Mouse (Mus musculus): ENCODE measurements around the gene Zfp580.

DNA sequence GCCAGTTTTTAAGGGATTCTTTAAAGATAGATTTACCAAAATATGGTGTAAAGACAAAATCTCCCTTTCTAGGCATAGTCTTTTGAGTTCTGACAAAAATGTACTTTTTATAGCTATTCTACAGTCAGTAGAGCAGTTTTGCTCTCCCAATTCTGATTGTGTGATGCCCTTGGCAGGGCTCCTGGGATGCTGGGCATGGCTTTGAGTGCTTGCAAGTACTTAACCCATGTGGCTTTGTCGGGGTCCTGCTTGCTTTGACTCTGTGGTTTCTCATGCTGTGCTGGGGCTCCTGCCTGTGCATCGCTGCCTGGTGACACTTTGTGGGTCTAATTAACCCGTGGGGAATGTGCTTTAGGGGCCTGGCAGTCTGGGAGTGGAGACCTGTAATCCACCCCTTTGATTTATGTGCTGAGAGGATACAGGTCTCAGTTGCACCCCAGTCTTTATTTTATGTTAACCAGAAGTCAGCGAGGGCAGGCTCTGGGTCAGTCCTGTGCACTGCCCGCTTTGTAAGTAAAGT is 35.6 kb downstream of the Zfp580 start:
- no peak for TF ChIP-seq ZNF384 (IDR thresholded peaks at IDR 0.05; ENCODE audit: low read depth, low read length)
- no peak for TF ChIP-seq HCFC1 (IDR thresholded peaks at IDR 0.05; ENCODE audit: borderline replicate concordance, insufficient read depth, low read length)
- no peak for TF ChIP-seq ZC3H11A (IDR thresholded peaks at IDR 0.05; ENCODE audit: borderline replicate concordance, low read depth, low read length)
- TF ChIP-seq CHD2 (IDR thresholded peaks at IDR 0.05; ENCODE audit: low read depth, low read length): no peak
